Mouse (Mus musculus): ENCODE results near the gene Rbm20.
A peak's percentile ranks its signal among the peaks of the same experiment; 100 is the strongest.

DNA sequence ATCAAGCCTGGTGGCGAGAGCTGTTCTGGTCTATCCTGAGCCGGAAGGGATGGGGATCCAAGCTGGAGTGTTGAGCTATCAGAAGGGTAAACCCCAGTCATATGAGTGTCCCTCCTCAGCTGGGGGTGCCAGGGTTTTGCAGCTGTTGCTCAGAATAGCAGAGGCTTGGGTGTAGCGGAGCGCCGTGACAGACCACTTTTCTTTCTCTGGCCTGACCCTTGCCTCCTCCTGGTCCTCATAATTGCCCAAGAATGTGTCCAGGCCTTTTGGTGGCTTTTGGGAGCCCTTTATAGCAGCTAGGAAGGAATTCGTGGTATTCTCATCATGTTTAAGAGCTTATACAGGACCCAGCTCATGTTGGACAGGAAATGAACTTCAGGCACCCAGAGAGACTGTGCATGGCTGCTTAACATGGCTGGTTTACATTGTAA is 61.6 kb downstream of the Rbm20 start:
- TF ChIP-seq CTCF (IDR thresholded peaks at IDR 0.05): no peak
- no peak for TF ChIP-seq POLR2A (IDR thresholded peaks at IDR 0.05; ENCODE audit: insufficient read depth, low read depth, low read length)
- TF ChIP-seq EP300 (IDR thresholded peaks at IDR 0.05; ENCODE audit: insufficient read depth, low read depth, low read length): 0 out of 2 replicates have a peak, but pooled peaks have one; percentile 12

Measured in heart, adult 2 months (tissue).